Mouse (Mus musculus): ENCODE results near the gene Gm14418. TPM values are rescaled to one million over a fixed set of nuclear protein-coding genes. Genes with fewer than 3 reads are reported as not detected.

Gene Gm14418
- polyA plus RNA-seq (2012; rRNA removed; ENCODE audit: low replicate concordance): not detected in 2 replicates

DNA sequence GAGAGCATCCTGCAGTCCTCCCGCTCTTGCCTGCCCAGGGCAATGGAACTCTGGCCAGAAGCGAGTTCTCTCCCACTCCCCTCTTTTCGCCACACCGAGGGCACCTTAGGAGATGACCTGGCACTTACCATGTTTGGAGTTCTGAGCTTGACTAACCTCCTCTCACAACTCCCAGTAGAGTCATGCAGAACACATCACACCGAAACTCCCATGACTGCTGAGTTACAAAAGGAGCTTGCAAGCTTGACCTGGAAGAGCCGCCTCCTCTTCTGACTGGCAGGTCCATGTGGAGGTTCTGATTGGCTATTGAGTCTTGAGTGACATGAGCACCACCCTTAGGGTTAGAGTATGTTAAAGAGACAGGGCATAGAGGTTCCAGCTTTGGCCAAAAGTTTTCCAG is at the start of gene Gm14418:
Gm14418 (minus strand) TSS at position 225 of the 400 bp plus-strand sequence.

Other genes with a start within 250 kb of the Gm14418 start
- gene Gm14410, start 191.9 kb downstream of the Gm14418 start, polyA plus RNA-seq (2012; rRNA removed; ENCODE audit: low replicate concordance): 0.16 and 0.24 TPM in 2 replicates
- gene Gm14409, start 131.3 kb downstream of the Gm14418 start, polyA plus RNA-seq (2012; rRNA removed; ENCODE audit: low replicate concordance): not detected in 2 replicates
- not detected in 2 replicates for gene Gm14412, start 74.0 kb downstream of the Gm14418 start, polyA plus RNA-seq (2012; rRNA removed; ENCODE audit: low replicate concordance)
- 0.06 and 0.11 TPM in 2 replicates for gene Zfp970, start 66.4 kb upstream of the Gm14418 start, polyA plus RNA-seq (2012; rRNA removed; ENCODE audit: low replicate concordance)
- not detected in 2 replicates for gene Gm14403, start 99.9 kb upstream of the Gm14418 start, polyA plus RNA-seq (2012; rRNA removed; ENCODE audit: low replicate concordance)
- not detected in 2 replicates for gene Gm14406, start 179.9 kb upstream of the Gm14418 start, polyA plus RNA-seq (2012; rRNA removed; ENCODE audit: low replicate concordance)

All from duodenum, adult 2 months (tissue).